Mouse (Mus musculus) erythroblast, embryonic 14.5 days (primary cell): ENCODE measurements around the gene Eif2d. TPM values are rescaled to one million over a fixed set of nuclear protein-coding genes. Genes with fewer than 3 reads are reported as not detected.

Experiments used
- H3K27me3 ChIP-seq: 2 replicates; pipeline ENCODE4 v1.6.1; 2012; ENCODE audit warnings: inconsistent platforms; ENCODE audit not compliant: control insufficient read depth
- H3K36me3 ChIP-seq: 2 replicates; pipeline ENCODE4 v1.6.1; 2012; ENCODE audit warnings: mild to moderate bottlenecking, inconsistent platforms; ENCODE audit not compliant: control insufficient read depth
- H3K4me1 ChIP-seq: 2 replicates; pipeline ENCODE4 v1.6.1; 2012; ENCODE audit warnings: inconsistent platforms; ENCODE audit not compliant: control insufficient read depth
- H3K4me3 ChIP-seq: replicated peaks from 2 replicates; pipeline ENCODE3; 2012; ENCODE audit warnings: moderate library complexity, mild to moderate bottlenecking, inconsistent platforms
- H3K9me3 ChIP-seq: 2 replicates; pipeline ENCODE4 v1.6.1; 2012; ENCODE audit warnings: low read length, inconsistent platforms, mixed read lengths; ENCODE audit not compliant: control insufficient read depth
- GATA1 ChIP-seq: IDR thresholded peaks from 2 replicates; pipeline ENCODE4 v1.6.1; 2012; ENCODE audit warnings: low read length, inconsistent platforms, mixed read lengths
- TAL1 ChIP-seq: IDR thresholded peaks from 3 replicates; pipeline ENCODE4 v1.6.1; 2012; ENCODE audit warnings: low read length, inconsistent platforms, mixed read lengths
- polyA plus RNA-seq: library from polyadenylated mRNA; stranded (reverse); fragments of >175 nt; gene quantifications from 2 replicates; pipeline ENCODE4 v1.2.3, GENCODE M21; 2012

Gene Eif2d
- polyA plus RNA-seq, 1 experiment: 2.8 TPM

- H3K36me3 ChIP-seq: no peaks in the 10 kb centered on the region
Observed at GRCm38 (mm10) chr1:131188655-131189054, 35.7 kb downstream of the Eif2d start.

GRCm38 (mm10) chr1:131193746-131194145, 40.8 kb downstream of the Eif2d start:
- no peak for TF ChIP-seq TAL1
- no peak for TF ChIP-seq GATA1
- H3K36me3 ChIP-seq: no peaks in the 10 kb centered on the region
- H3K9me3 ChIP-seq: no peaks in the 10 kb centered on the region
- no peak overlapping the region for H3K4me3 ChIP-seq
- no peaks in the 10 kb centered on the region for H3K27me3 ChIP-seq
- no peaks in the 10 kb centered on the region for H3K4me1 ChIP-seq

More at GRCm38 (mm10) chr1:131188655-131189054, 35.7 kb downstream of the Eif2d start:
- no peaks in the 10 kb centered on the region for H3K9me3 ChIP-seq
- no peaks in the 10 kb centered on the region for H3K27me3 ChIP-seq
- H3K4me1 ChIP-seq: peaks cover 2% of the 10 kb centered on the region; the same call in 1 of the 2 replicates
- H3K4me3 ChIP-seq: no peak overlapping the region
- TF ChIP-seq TAL1 (no peak), GATA1 (no peak)

- H3K4me1 ChIP-seq: peaks cover 4% of the 10 kb centered on the region
- TF ChIP-seq TAL1 (no peak), GATA1 (no peak)
- no peaks in the 10 kb centered on the region for H3K36me3 ChIP-seq
- no peaks in the 10 kb centered on the region for H3K9me3 ChIP-seq
- H3K27me3 ChIP-seq: no peaks in the 10 kb centered on the region; the same call in 1 of the 2 replicates
- H3K4me3 ChIP-seq: no peak overlapping the region
Observed at GRCm38 (mm10) chr1:131195653-131196052, 42.7 kb downstream of the Eif2d start.

GRCm38 (mm10) chr1:131196107-131196506, 43.1 kb downstream of the Eif2d start:
- no peaks in the 10 kb centered on the region for H3K9me3 ChIP-seq
- no peaks in the 10 kb centered on the region for H3K36me3 ChIP-seq
- no peaks in the 10 kb centered on the region; the same call in 1 of the 2 replicates for H3K27me3 ChIP-seq
- H3K4me1 ChIP-seq: peaks cover 4% of the 10 kb centered on the region
- no peak overlapping the region for H3K4me3 ChIP-seq
- TF ChIP-seq GATA1 (no peak), TAL1 (no peak)

GRCm38 (mm10) chr1:131198417-131198960, 45.5 kb downstream of the Eif2d start:
- H3K4me3 ChIP-seq: no peak overlapping the region
- no peak for TF ChIP-seq GATA1
- TF ChIP-seq TAL1: no peak
- H3K36me3 ChIP-seq: no peaks in the 10 kb centered on the region
- peaks cover 4% of the 10 kb centered on the region for H3K4me1 ChIP-seq
- H3K9me3 ChIP-seq: no peaks in the 10 kb centered on the region
- H3K27me3 ChIP-seq: no peaks in the 10 kb centered on the region; the same call in 1 of the 2 replicates

- H3K4me3 ChIP-seq: peak overlapping the region; percentile 10
- no peaks in the 10 kb centered on the region; the same call in 1 of the 2 replicates for H3K27me3 ChIP-seq
- H3K4me1 ChIP-seq: peaks cover 4% of the 10 kb centered on the region
- no peaks in the 10 kb centered on the region for H3K9me3 ChIP-seq
- TF ChIP-seq TAL1 (no peak), GATA1 (no peak)
- H3K36me3 ChIP-seq: no peaks in the 10 kb centered on the region
Observed at GRCm38 (mm10) chr1:131199118-131199821, 46.3 kb downstream of the Eif2d start.

- H3K4me1 ChIP-seq: peaks cover 4% of the 10 kb centered on the region
- no peaks in the 10 kb centered on the region for H3K36me3 ChIP-seq
- TF ChIP-seq TAL1 (no peak), GATA1 (no peak)
- no peaks in the 10 kb centered on the region for H3K9me3 ChIP-seq
- H3K27me3 ChIP-seq: no peaks in the 10 kb centered on the region; the same call in 1 of the 2 replicates
- peak overlapping the region; percentile 10 for H3K4me3 ChIP-seq
Observed at GRCm38 (mm10) chr1:131199976-131200375, 47.0 kb downstream of the Eif2d start.

- Histone ChIP-seq H3K4me1 (peaks cover 4% of the 10 kb centered on the region), H3K4me3 (no peak overlapping the region), H3K9me3 (no peaks in the 10 kb centered on the region), H3K36me3 (no peaks in the 10 kb centered on the region), H3K27me3 (no peaks in the 10 kb centered on the region; the same call in 1 of the 2 replicates)
- TF ChIP-seq TAL1: no peak
Observed at GRCm38 (mm10) chr1:131200588-131200987, 47.6 kb downstream of the Eif2d start.

GRCm38 (mm10) chr1:131201391-131201790, 48.4 kb downstream of the Eif2d start:
- H3K4me1 ChIP-seq: peaks cover 4% of the 10 kb centered on the region
- TF ChIP-seq TAL1: no peak
- TF ChIP-seq GATA1: no peak
- H3K4me3 ChIP-seq: no peak overlapping the region
- H3K27me3 ChIP-seq: no peaks in the 10 kb centered on the region; the same call in 1 of the 2 replicates
- no peaks in the 10 kb centered on the region for H3K9me3 ChIP-seq
- H3K36me3 ChIP-seq: no peaks in the 10 kb centered on the region
